Mouse (Mus musculus): ENCODE measurements around the gene Gpr1. TPM values are rescaled to one million over a fixed set of nuclear protein-coding genes. Genes with fewer than 3 reads are reported as not detected.

Gene Gpr1
- polyA plus RNA-seq (2015; fragmentation: Nextera tagmentation; extraction: Ambion mirVana) = 0.08 TPM in 1 of 2 replicates, not detected in the other

GRCm38 (mm10) chr1:63214271-63214558 is at the start of gene Gpr1:
TSS of gene Gpr1 (minus strand) at chr1:63214543.

GRCm38 (mm10) chr1:63176604-63177421 is 37.5 kb downstream of the Gpr1 start, which contains the start of the genes Eef1b2 and Ndufs1:
TSS of gene Eef1b2 (plus strand) at chr1:63176825.
TSS of gene Ndufs1 (minus strand) at chr1:63176833.

Other genes starting within 250 kb of the Gpr1 start
- 5.0 and 6.6 TPM in 2 replicates for gene Ino80d, start 99.9 kb downstream of the Gpr1 start, polyA plus RNA-seq (2015; fragmentation: Nextera tagmentation; extraction: Ambion mirVana)
- 550 and 588 TPM in 2 replicates for gene Eef1b2, start 37.7 kb downstream of the Gpr1 start, polyA plus RNA-seq (2015; fragmentation: Nextera tagmentation; extraction: Ambion mirVana)
- 84.1 and 85.1 TPM in 2 replicates for gene Ndufs1, start 37.7 kb downstream of the Gpr1 start, polyA plus RNA-seq (2015; fragmentation: Nextera tagmentation; extraction: Ambion mirVana)
- gene Zdbf2, start 58.7 kb upstream of the Gpr1 start, polyA plus RNA-seq (2015; fragmentation: Nextera tagmentation; extraction: Ambion mirVana) = 0.92 and 0.99 TPM in 2 replicates
- gene Adam23, start 231.3 kb upstream of the Gpr1 start, polyA plus RNA-seq (2015; fragmentation: Nextera tagmentation; extraction: Ambion mirVana) = 0.47 and 0.55 TPM in 2 replicates